8 mouse cellular contexts compared by ENCODE assay signal in the genomic region with DNA sequence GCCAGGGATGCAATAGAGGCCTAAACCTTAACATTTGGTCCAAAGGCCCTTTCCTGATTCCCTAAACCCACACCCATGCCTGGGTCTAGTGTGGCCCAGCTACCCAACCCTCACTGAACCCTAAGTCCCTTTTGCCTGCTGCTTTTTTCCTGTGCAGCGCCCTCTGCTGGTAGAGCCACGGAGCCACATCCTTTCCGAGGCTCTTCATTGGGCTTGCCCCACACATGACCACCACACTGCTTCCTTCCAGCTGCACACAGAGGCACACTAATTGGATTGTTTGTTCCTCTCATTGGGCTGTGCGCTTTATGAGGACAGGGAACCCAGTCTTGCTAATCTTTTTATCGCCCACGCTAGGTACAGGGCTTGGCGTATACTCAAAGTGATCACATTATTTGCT.
DNase-seq lines count a peak whose midpoint lies in the region; ATAC-seq lines count a peak whose summit lies in the region.

No protein-coding gene starts in this region.

- DNase-seq in cerebellum, postnatal 10 days: peak; percentile 60 to 62
- DNase-seq in cerebellum, adult 9-11 months: no peak
- peak; percentile 87 for DNase-seq in midbrain, embryonic 11.5 days (ENCODE audit: low spot score, missing footprints)
- DNase-seq in embryo, embryonic 11 days: peak; percentile 56
- DNase-seq in thymus, postnatal 14 days: peak; percentile 50
- DNase-seq in MN1 (ENCODE audit: low spot score): no peak

- no peaks in the 10 kb centered on the region for H3K9me3 ChIP-seq in midbrain, embryonic 11.5 days (ENCODE audit: control insufficient read depth, low read length)
- H3K9me3 ChIP-seq in midbrain, embryonic 16.5 days (replicated peaks; ENCODE audit: control insufficient read depth, low read length, poor library complexity, severe bottlenecking): no peaks in the 10 kb centered on the region

- no peak overlapping the region for H3K27ac ChIP-seq in midbrain, embryonic 11.5 days (ENCODE audit: low read depth, low read length)
- no peak overlapping the region for H3K27ac ChIP-seq in midbrain, embryonic 16.5 days (ENCODE audit: low read length)

- no peak overlapping the region for H3K9ac ChIP-seq in midbrain, embryonic 11.5 days (ENCODE audit: low read length)
- H3K9ac ChIP-seq in midbrain, embryonic 16.5 days (ENCODE audit: low read depth, low read length): no peak overlapping the region

- no peaks in the 10 kb centered on the region for H3K36me3 ChIP-seq in midbrain, embryonic 11.5 days (ENCODE audit: control insufficient read depth, insufficient read depth, low read length)
- H3K36me3 ChIP-seq in midbrain, embryonic 16.5 days (ENCODE audit: control insufficient read depth, insufficient read depth, low read length): no peaks in the 10 kb centered on the region

- no peaks in the 10 kb centered on the region for H3K4me1 ChIP-seq in midbrain, embryonic 11.5 days (ENCODE audit: control insufficient read depth, insufficient read depth, low read length)
- H3K4me1 ChIP-seq in midbrain, embryonic 16.5 days (ENCODE audit: control insufficient read depth, insufficient read depth, low read length): no peaks in the 10 kb centered on the region

- no peak overlapping the region for H3K4me2 ChIP-seq in midbrain, embryonic 11.5 days
- H3K4me2 ChIP-seq in midbrain, embryonic 16.5 days (ENCODE audit: low read length): no peak overlapping the region

- no peak overlapping the region for H3K4me3 ChIP-seq in midbrain, embryonic 11.5 days (ENCODE audit: low read depth, low read length)
- H3K4me3 ChIP-seq in midbrain, embryonic 16.5 days (ENCODE audit: low read depth, low read length): no peak overlapping the region

- ATAC-seq in midbrain, embryonic 11.5 days (ENCODE audit: low FRiP score): peak; percentile 38; the same call in 1 of the 2 replicates
- no peak for ATAC-seq in midbrain, embryonic 16.5 days
- ATAC-seq in megakaryocyte, adult 5-6 weeks (ENCODE audit: poor library complexity, severe bottlenecking): peak; percentile 77

- no peaks in the 10 kb centered on the region; the same call in 1 of the 2 replicates for H3K27me3 ChIP-seq in midbrain, embryonic 11.5 days (ENCODE audit: control insufficient read depth, insufficient read depth, low read length)
- no peaks in the 10 kb centered on the region for H3K27me3 ChIP-seq in midbrain, embryonic 16.5 days (ENCODE audit: control insufficient read depth, insufficient read depth, low read depth, low read length)

- WGBS in midbrain, embryonic 11.5 days: 38% methylated on average over 7 of the region's 7 CpGs
- WGBS in midbrain, embryonic 16.5 days: 42% methylated on average over 7 of the region's 7 CpGs

Comparison
In these comparisons a context has a peak if more than half of its experiments do, and no peak if none do; other contexts are left out.
1. DNase-seq: peak in cerebellum, postnatal 10 days (2 of 2), midbrain, embryonic 11.5 days (single experiment), embryo, embryonic 11 days (single experiment) and thymus, postnatal 14 days (single experiment); none in cerebellum, adult 9-11 months (single experiment) and MN1 (single experiment).